Mouse (Mus musculus) G1E (cell line): ENCODE measurements around the gene 2310011J03Rik.

Source experiments
- CTCF ChIP-seq: IDR thresholded peaks from 2 replicates; pipeline ENCODE4 v1.5.1; 2012; ENCODE audit warnings: low read depth, low read length, inconsistent platforms, mixed read lengths
- GATA1 ChIP-seq: IDR thresholded peaks from 2 replicates; pipeline ENCODE4 v1.6.1; 2012; ENCODE audit warnings: borderline replicate concordance, low read length, inconsistent platforms, mixed read lengths

DNA sequence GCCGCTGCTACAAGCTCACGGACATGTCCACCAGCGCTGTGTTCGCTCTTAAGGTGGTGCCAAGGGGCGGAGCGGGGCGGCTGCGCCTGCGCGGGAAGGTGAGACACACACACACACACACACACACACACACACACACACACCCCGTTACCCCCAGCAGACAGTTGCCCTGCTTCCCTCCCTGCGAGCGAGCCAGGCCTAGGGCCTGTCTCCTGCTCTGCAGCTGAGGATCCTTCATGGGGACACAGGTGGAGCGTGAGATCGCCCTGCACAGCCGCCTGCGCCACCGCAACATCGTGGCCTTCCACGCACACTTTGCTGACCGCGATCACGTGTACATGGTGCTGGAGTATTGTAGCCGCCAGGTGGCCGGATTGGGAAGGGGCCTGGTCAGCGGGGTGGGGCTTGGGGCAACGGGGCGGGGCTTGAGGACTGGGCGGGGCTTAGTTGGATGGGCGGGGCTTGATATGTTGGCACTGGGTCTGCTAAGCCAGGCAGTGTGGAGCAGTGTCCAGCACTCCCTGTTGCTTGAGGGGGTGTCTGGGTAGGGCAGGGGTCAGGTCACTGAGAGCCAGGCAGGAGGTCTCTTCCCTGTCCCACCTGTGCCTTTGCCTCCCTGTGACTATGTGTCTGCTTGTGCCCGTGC, 37.8 kb upstream of the 2310011J03Rik start:
- TF ChIP-seq CTCF (no peak), GATA1 (no peak)
